Mouse (Mus musculus) liver, postnatal 0 days (tissue): ENCODE data around the gene Cttnbp2nl.

Source experiments
- CTCF ChIP-seq: sonication (generic); IDR thresholded peaks from 2 replicates; pipeline ENCODE4 v1.5.1; 2016; ENCODE audit warnings: antibody characterized with exemption, low read depth
- EP300 ChIP-seq: IDR thresholded peaks from 2 replicates; pipeline ENCODE4 v1.6.1; 2016; ENCODE audit warnings: antibody characterized with exemption, low read depth, mild to moderate bottlenecking

GRCm38 (mm10) chr3:105092721-105093505 is 40.0 kb upstream of the Cttnbp2nl start:
- no peak for TF ChIP-seq CTCF
- TF ChIP-seq EP300 = no peak
